Mouse (Mus musculus) G1E (cell line): ENCODE data around the gene Pard3.

Experiments
- CTCF ChIP-seq: IDR thresholded peaks from 2 replicates; pipeline ENCODE4 v1.5.1; 2012; ENCODE audit warnings: low read depth, low read length, inconsistent platforms, mixed read lengths
- GATA1 ChIP-seq: IDR thresholded peaks from 2 replicates; pipeline ENCODE4 v1.6.1; 2012; ENCODE audit warnings: borderline replicate concordance, low read length, inconsistent platforms, mixed read lengths
- GATA2 ChIP-seq: IDR thresholded peaks from 2 replicates; pipeline ENCODE4 v1.6.1; 2012; ENCODE audit warnings: low read depth, low read length, inconsistent platforms, borderline replicate concordance
- POLR2AphosphoS5 ChIP-seq: IDR thresholded peaks from 2 replicates; pipeline ENCODE4 v1.6.1; 2012; ENCODE audit warnings: low read depth, low read length, inconsistent platforms; ENCODE audit not compliant: insufficient replicate concordance
- TAL1 ChIP-seq: conservative IDR thresholded peaks from 2 replicates; pipeline ENCODE4 v1.6.1; 2012; ENCODE audit warnings: low read depth, low read length, inconsistent platforms, mixed read lengths

DNA sequence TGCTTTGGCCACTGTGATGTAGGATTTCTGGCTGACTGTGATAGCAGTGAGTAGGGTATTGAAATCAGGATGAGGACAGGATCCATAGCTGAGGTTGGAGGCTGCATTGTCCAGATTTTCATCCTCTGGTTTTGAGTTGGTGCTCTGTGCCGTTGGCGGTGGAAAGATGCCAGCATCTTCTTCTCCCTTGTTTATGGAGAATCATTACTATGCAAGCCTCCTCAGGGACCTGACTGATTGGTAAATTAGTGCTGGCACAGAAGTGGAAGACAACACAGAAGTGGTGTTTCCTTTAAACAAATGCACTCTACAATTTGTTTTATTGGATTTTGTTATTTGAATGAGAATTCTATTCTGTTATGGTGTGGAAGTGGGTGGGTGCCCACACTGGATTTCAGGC is 18.8 kb downstream of the Pard3 start:
- TF ChIP-seq CTCF: no peak
- TF ChIP-seq TAL1: no peak
- no peak for TF ChIP-seq GATA1
- no peak for TF ChIP-seq POLR2AphosphoS5
- no peak for TF ChIP-seq GATA2
